Mouse (Mus musculus) forebrain, embryonic 13.5 days (tissue): Measurements from ENCODE around the gene Etv4. TPM values are rescaled to one million over a fixed set of nuclear protein-coding genes. Genes with fewer than 3 reads are reported as not detected.

ENCODE experiments used
- ATAC-seq: fragments of 200-750 bp; cut with Nextera tagmentation; 2 replicates; pipeline ENCODE4 v1.8.0; 2017
- H3K27ac ChIP-seq: fragments of 300-500 bp; sonication (generic); 2 replicates; pipeline ENCODE4 v1.5.1; 2015; ENCODE audit warnings: inconsistent platforms, mild to moderate bottlenecking, moderate library complexity
- H3K27me3 ChIP-seq: fragments of 300-500 bp; sonication (generic); 2 replicates; pipeline ENCODE4 v1.6.1; 2015; ENCODE audit warnings: mild to moderate bottlenecking, inconsistent platforms
- H3K36me3 ChIP-seq: fragments of 300-500 bp; sonication (generic); 2 replicates; pipeline ENCODE4 v1.6.1; 2015; ENCODE audit warnings: mild to moderate bottlenecking, inconsistent platforms; ENCODE audit not compliant: poor library complexity, severe bottlenecking
- H3K4me1 ChIP-seq: fragments of 300-500 bp; sonication (generic); 2 replicates; pipeline ENCODE4 v1.6.1; 2015; ENCODE audit warnings: inconsistent platforms
- H3K4me2 ChIP-seq: fragments of 300-500 bp; sonication (generic); 2 replicates; pipeline ENCODE4 v1.6.1; 2015; ENCODE audit warnings: inconsistent platforms, mild to moderate bottlenecking, moderate library complexity
- H3K4me3 ChIP-seq: fragments of 300-500 bp; sonication (generic); 2 replicates; pipeline ENCODE4 v1.5.1; 2015; ENCODE audit warnings: mild to moderate bottlenecking, inconsistent platforms
- H3K9ac ChIP-seq: fragments of 300-500 bp; sonication (generic); 2 replicates; pipeline ENCODE4 v1.6.1; 2015; ENCODE audit warnings: mild to moderate bottlenecking, inconsistent platforms
- H3K9me3 ChIP-seq: fragments of 300-500 bp; sonication (generic); replicated peaks from 2 replicates; pipeline ENCODE4 v1.6.1; 2016; ENCODE audit warnings: inconsistent platforms
- WGBS: fragments of 180-500 bp; shearing (Covaris S2); methylation state at CpG from one replicate; pipeline ENCODE4 v1.1.7; 2015; 5-methylcytosine and 5-hydroxymethylcytosine counted together
- polyA plus RNA-seq: library from polyadenylated mRNA; unstranded; fragments of >200 nt; fragmentation: Nextera tagmentation; extraction: Ambion mirVana; gene quantifications from 2 replicates; pipeline ENCODE4 v1.2.1, GENCODE M21; 2015

Gene Etv4
- polyA plus RNA-seq, 1 experiment from 2014 or later: 2.4 TPM

DNA sequence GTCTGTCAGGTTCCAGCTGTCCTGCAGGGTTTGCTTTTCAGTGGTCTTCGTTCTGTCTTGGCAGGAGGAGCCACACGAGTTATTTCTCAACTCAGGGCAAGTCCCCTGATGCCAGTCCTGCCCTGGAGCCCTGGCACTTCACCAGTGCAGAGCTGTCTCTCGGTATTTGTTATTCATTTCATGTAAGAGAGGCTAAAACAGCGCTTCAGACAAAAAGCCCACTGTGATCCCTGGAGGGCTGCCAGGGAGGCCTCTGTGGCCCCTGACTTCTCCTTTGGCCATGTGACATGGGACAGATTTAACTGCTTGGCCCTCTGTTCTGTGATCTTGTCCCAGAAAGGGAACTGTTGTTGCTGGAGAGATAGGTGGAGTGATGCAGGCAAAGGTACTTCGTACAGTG is 26.7 kb downstream of the Etv4 start:
- H3K4me3 ChIP-seq: no peak overlapping the region
- no peak for ATAC-seq
- no peaks in the 10 kb centered on the region for H3K9me3 ChIP-seq
- no peak overlapping the region for H3K9ac ChIP-seq
- WGBS: 77% methylated on average over 5 of the region's 5 CpGs
- peaks cover 90% of the 10 kb centered on the region for H3K36me3 ChIP-seq
- H3K4me1 ChIP-seq: no peaks in the 10 kb centered on the region
- no peaks in the 10 kb centered on the region for H3K27me3 ChIP-seq
- no peak overlapping the region for H3K27ac ChIP-seq
- H3K4me2 ChIP-seq: no peak overlapping the region

DNA sequence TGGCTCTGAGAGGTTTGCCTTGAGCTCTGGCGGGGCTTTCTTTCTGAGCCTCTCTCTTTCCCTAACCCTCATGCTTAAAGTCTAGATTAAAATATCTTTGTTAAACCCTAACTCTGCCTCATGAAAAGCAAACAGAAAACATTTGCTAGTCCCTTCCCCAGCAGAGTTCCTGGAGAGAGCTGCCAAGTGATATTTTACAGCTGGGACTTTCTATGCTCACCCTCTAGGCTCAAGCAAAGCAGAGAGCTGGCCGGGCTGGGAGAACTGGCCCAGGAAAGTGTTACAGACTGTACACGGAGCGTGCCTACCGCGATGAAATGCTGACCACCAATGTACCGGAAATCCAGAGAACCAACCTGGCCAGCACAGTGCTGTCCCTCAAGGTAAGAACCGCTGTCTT is 27.8 kb downstream of the Etv4 start:
- Histone ChIP-seq H3K27ac (no peak overlapping the region), H3K9me3 (no peaks in the 10 kb centered on the region), H3K27me3 (no peaks in the 10 kb centered on the region), H3K4me2 (no peak overlapping the region), H3K4me1 (no peaks in the 10 kb centered on the region), H3K4me3 (no peak overlapping the region), H3K36me3 (peaks cover 96% of the 10 kb centered on the region), H3K9ac (no peak overlapping the region)
- no peak for ATAC-seq
- 93% methylated on average over 8 of the region's 8 CpGs for WGBS

DNA sequence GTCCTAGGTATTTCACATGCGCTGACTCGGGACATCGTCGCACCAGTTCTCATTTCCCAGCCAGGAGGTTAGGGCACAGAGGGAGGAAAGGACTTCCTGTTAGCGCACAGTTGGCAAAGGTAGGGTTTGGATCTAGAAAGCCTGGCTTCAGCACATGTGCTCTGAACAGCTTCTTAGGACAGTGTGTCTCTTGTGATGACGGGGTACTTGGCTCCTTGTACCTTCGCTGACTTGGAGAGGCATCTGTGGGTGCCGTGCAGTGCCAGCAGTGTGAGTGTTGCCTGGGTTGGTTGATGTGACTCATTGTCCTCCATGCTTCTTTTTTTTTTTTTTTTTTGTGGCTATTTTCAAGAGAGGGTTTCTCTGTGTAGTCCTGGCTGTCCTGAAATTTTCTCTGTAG is 28.6 kb downstream of the Etv4 start:
- H3K36me3 ChIP-seq: peaks cover 96% of the 10 kb centered on the region
- 97% methylated on average over 8 of the region's 8 CpGs for WGBS
- H3K27ac ChIP-seq: no peak overlapping the region
- no peak overlapping the region for H3K4me2 ChIP-seq
- no peaks in the 10 kb centered on the region for H3K27me3 ChIP-seq
- ATAC-seq: no peak
- no peaks in the 10 kb centered on the region for H3K4me1 ChIP-seq
- no peaks in the 10 kb centered on the region for H3K9me3 ChIP-seq
- no peak overlapping the region for H3K9ac ChIP-seq
- H3K4me3 ChIP-seq: no peak overlapping the region

DNA sequence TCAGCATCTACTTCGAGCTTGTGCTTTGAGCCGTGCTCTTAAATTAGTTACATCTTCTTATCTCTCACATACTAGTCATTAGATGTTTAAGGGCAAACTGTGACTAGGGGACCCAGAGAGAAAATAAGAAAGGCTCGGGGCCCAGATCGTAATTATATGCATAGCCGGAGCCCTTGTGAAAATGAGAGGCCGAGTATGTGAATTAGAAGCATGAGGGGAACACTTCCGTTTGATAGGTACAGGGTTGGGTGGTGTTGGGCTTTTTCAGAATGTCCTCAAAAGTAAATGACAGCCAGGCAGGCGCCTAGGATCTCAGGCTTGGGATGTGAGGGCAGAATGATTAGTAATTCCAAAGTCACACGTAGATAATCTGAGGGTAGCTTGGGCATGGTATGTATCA is 51.6 kb downstream of the Etv4 start:
- Histone ChIP-seq H3K27ac (no peak overlapping the region), H3K4me1 (peaks cover 13% of the 10 kb centered on the region), H3K9ac (peak overlapping the region; percentile 85), H3K27me3 (no peaks in the 10 kb centered on the region), H3K4me2 (peak overlapping the region; percentile 71), H3K36me3 (peaks cover 37% of the 10 kb centered on the region), H3K9me3 (no peaks in the 10 kb centered on the region), H3K4me3 (peak overlapping the region; percentile 73)
- WGBS: 43% methylated on average over 9 of the region's 9 CpGs
- no peak for ATAC-seq

DNA sequence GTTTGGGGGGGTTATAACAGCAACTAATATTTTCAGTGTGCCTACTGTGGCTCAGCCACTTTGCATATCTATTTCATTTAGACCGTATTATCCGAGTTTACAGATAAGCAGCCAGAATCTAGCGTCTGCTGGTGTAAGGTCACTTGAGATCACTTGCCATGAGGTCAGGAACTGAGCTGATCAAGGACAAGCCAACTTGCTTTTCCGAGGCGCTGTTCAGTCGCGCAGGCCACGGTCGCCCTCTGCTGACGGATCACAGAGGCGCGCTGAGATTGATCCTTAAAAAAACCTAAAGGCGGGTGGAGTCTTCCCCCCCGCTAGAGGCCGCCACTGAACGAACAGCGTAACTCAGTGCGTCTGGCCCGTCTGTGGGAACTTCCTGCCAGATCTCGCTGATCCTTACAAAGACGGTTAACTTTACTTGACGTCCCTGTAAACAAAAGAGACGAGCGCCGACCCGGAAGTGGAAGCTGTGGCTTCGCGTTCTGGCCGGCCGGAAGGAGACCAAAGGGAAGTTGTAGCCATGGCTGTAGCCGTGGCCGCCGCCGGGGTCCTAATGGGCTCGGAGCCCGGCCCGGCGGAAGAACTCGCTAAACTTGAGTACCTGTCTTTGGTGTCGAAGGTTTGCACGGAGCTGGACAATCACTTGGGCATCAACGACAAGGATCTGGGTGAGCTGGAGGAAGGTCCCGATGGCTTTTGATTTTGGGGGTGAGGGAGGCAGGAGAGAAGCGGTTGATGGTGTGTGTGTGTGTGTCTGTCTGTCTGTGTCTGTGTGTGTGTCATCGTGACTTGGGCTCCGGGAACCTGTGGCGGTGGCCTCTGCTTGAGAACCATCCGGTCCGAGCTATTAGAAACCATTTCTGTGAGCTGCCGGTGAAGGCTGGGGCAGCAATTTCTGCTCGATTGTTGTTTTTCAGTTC is 52.4 kb downstream of the Etv4 start, which contains the start of gene Dhx8:
Gene Dhx8 (plus strand): TSS at position 402 of the 923 bp plus-strand sequence.
- peak within 1 kb of the TSS; percentile 73 for H3K4me3 ChIP-seq
- H3K9me3 ChIP-seq: no peaks in the 10 kb centered on the region
- H3K27ac ChIP-seq: no peak within 1 kb of the TSS
- peaks cover 30% of the 10 kb centered on the region for H3K36me3 ChIP-seq
- H3K4me2 ChIP-seq: peak within 1 kb of the TSS; percentile 71
- peak within 1 kb of the TSS; percentile 85 for H3K9ac ChIP-seq
- H3K4me1 ChIP-seq: peaks cover 16% of the 10 kb centered on the region
- WGBS: under 1% methylated on average over 51 of the region's 51 CpGs
- peak; percentile 96 for ATAC-seq
- H3K27me3 ChIP-seq: no peaks in the 10 kb centered on the region

DNA sequence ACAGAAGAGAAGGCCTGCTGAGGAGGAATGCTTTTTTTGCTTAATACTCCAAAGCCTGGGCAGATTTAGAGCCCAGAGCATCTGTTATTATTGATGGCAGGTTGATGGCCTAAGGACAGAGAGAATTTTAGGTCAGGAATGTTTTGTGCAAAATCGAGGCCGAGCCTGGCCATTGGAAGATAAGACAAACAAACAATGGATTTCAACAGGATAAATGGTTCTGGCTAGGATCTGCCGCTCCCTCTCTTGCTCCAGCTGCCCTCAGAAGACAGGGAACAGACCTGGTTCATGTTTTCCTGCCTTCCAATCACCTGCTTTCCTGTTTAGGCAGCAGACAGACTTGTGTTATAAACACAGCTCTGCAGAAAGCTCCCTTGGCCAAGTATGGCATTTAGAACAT is 55.9 kb downstream of the Etv4 start:
- no peak overlapping the region for H3K4me2 ChIP-seq
- ATAC-seq: no peak
- H3K9me3 ChIP-seq: no peaks in the 10 kb centered on the region
- H3K4me1 ChIP-seq: peaks cover 26% of the 10 kb centered on the region
- H3K27me3 ChIP-seq: no peaks in the 10 kb centered on the region
- H3K9ac ChIP-seq: no peak overlapping the region
- H3K36me3 ChIP-seq: no peaks in the 10 kb centered on the region
- no peak overlapping the region for H3K27ac ChIP-seq
- H3K4me3 ChIP-seq: no peak overlapping the region
- WGBS: 71% methylated on average over 3 of the region's 3 CpGs

DNA sequence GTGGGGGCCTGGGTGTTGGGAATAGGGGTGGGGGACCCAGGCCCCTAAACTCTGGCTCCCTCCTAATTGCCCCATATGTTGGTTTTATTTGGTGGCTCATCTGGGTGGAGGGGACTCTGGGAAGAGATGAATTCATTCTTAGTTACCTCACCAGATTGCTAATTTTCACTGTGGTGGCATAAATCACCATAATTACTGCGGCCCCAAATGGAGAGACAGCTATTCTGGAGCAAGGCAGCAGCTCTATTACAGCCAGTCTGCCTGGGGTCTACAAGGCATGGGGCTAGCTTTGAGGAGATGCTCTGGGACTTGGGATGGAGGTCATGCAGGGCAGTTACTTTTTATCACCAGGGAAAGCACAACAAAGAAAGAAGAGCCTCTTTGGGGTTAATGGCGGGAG is 58.4 kb downstream of the Etv4 start:
- no peak overlapping the region for H3K4me2 ChIP-seq
- no peak overlapping the region for H3K9ac ChIP-seq
- peak; percentile 45 for ATAC-seq
- H3K27ac ChIP-seq: peak overlapping the region; percentile 84
- H3K4me1 ChIP-seq: peaks cover 13% of the 10 kb centered on the region; the same call in 1 of the 2 replicates
- H3K9me3 ChIP-seq: no peaks in the 10 kb centered on the region
- no peaks in the 10 kb centered on the region for H3K36me3 ChIP-seq
- H3K4me3 ChIP-seq: no peak overlapping the region
- H3K27me3 ChIP-seq: no peaks in the 10 kb centered on the region
- WGBS: 40% methylated on average over 2 of the region's 2 CpGs

DNA sequence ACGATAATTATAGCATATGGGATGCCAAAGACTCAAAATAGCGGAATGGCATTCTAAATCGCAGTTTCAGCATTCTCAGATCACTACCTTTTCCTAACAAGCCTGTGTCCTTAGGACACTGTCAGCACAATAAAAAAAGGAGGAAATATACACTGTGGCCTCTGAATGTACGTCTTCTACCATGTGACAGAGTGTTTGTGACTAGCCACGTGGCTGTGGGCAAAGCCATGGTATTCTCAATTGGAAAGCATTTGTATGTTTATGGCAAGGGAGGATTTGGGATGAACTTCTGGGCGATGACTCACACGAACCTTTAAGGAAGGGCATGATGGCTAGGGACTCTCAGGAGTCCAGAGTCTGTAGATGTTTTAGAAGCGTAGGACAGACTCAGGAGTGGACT is 60.1 kb downstream of the Etv4 start:
- no peak overlapping the region for H3K9ac ChIP-seq

DNA sequence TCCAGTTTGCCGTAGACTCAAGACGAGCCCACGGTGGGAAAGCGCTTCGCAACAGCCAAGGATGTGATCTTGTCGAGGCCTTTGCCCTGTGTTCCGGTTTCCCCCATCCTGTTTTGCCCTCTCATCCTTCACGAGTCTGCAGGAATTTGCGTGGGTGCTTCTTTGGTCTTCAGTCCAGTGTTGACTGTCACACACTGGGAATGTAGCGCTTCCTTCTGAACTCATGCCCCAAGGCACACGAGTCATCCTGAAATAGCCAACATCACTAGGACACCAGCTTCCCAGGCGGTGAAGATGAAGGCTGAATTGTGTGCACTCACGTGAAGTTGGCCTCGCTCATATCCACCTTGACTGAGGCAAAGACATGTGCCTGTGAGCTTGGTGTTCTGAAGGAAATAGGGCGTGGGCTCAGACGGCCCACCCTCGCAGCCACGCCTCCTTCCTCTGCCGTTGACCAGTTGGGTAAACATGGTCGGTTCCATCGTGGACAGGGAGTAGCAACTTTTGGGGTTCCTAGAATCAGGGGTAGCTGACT is 65.1 kb downstream of the Etv4 start:
- H3K4me3 ChIP-seq: no peak overlapping the region
- H3K4me2 ChIP-seq: no peak overlapping the region
- no peak overlapping the region for H3K27ac ChIP-seq
- ATAC-seq: no peak
- H3K9me3 ChIP-seq: no peaks in the 10 kb centered on the region
- no peak overlapping the region for H3K9ac ChIP-seq
- H3K4me1 ChIP-seq: peaks cover 12% of the 10 kb centered on the region
- no peaks in the 10 kb centered on the region for H3K27me3 ChIP-seq
- WGBS: 88% methylated on average over 21 of the region's 21 CpGs
- H3K36me3 ChIP-seq: no peaks in the 10 kb centered on the region

More for the DNA sequence above, 60.1 kb downstream of the Etv4 start:
- Histone ChIP-seq H3K4me1 (peaks cover 13% of the 10 kb centered on the region; the same call in 1 of the 2 replicates), H3K4me2 (no peak overlapping the region), H3K9me3 (no peaks in the 10 kb centered on the region), H3K27ac (no peak overlapping the region), H3K4me3 (no peak overlapping the region), H3K27me3 (no peaks in the 10 kb centered on the region), H3K36me3 (no peaks in the 10 kb centered on the region)
- WGBS: 82% methylated on average over 8 of the region's 8 CpGs
- no peak for ATAC-seq

Other genes with a start within 250 kb of the Etv4 start
- gene Brca1, start 233.4 kb downstream of the Etv4 start, polyA plus RNA-seq: 11.3 and 12.5 TPM in 2 replicates
- 104 and 117 TPM in 2 replicates for gene Nbr1, start 233.2 kb downstream of the Etv4 start, polyA plus RNA-seq
- 1.1 and 1.3 TPM in 2 replicates for gene Tmem106a, start 203.1 kb downstream of the Etv4 start, polyA plus RNA-seq
- gene Gm11634, start 186.1 kb downstream of the Etv4 start, polyA plus RNA-seq: not detected in 2 replicates
- 48.9 and 52.6 TPM in 2 replicates for gene Rdm1, start 158.2 kb downstream of the Etv4 start, polyA plus RNA-seq
- 32.5 and 40.6 TPM in 2 replicates for gene Arl4d, start 119.8 kb downstream of the Etv4 start, polyA plus RNA-seq
- 39.2 and 44.8 TPM in 2 replicates for gene Dhx8, start 52.5 kb downstream of the Etv4 start, polyA plus RNA-seq
- 0.17 and 0.30 TPM in 2 replicates for gene Meox1, start 109.0 kb upstream of the Etv4 start, polyA plus RNA-seq
- gene Sost, start 181.6 kb upstream of the Etv4 start, polyA plus RNA-seq: 0.14 TPM in 1 of 2 replicates, not detected in the other
- gene Cfap97d1, start 198.9 kb upstream of the Etv4 start, polyA plus RNA-seq: not detected in 2 replicates
- gene Dusp3, start 201.6 kb upstream of the Etv4 start, polyA plus RNA-seq: 8.5 and 8.7 TPM in 2 replicates
- 40.8 and 41.0 TPM in 2 replicates for gene Mpp3, start 243.1 kb upstream of the Etv4 start, polyA plus RNA-seq